In genomic region chr6:118063266-118063665, GRCm38 (mm10) we compare ENCODE assay signal across 16 mouse cellular contexts. TPM values are rescaled to one million over a fixed set of nuclear protein-coding genes. Genes with fewer than 3 reads are reported as not detected.
"Had no signal": no experiment of that assay in that cellular context is flagged by ENCODE, and none has a peak within 500 bp of the region (broad histone marks: within the 10 kb centered on the region; RNA-seq: fewer than 3 reads in every experiment).

No protein-coding gene starts in this region.

- H3K27ac ChIP-seq: limb, embryonic 12.5 days; limb, embryonic 15.5 days; liver, embryonic 14.5 days; macrophage; midbrain, embryonic 13.5 days; stomach, postnatal 0 days had no signal

- DNase-seq: kidney, postnatal 14 days; kidney, postnatal 4 days; left cerebral cortex, postnatal 4 days; liver, postnatal 0 days; lung, embryonic 14.5 days; right cerebral cortex, postnatal 14 days; right cerebral cortex, postnatal 4 days; thymus, adult 2 months; thymus, postnatal 14 days; thymus, postnatal 4 days had no signal

- H3K4me3 ChIP-seq: limb, embryonic 12.5 days; limb, embryonic 15.5 days; midbrain, embryonic 13.5 days had no signal

RNA-seq across cellular contexts. Expression of gene Rasgef1a, which starts 52.0 kb away (rescaled TPM):
- polyA plus RNA-seq: limb, embryonic 12.5 days had no signal
